Mouse (Mus musculus) kidney, adult 2 months (tissue): Measurements from ENCODE around the gene Naxd.

Source experiments
- CTCF ChIP-seq: fragments of 200-500 bp; conservative IDR thresholded peaks from 2 replicates; pipeline ENCODE4 v1.5.1; 2011; ENCODE audit warnings: low read depth, mild to moderate bottlenecking, control low read depth, low read length, moderate library complexity, mixed read lengths; ENCODE audit not compliant: insufficient read depth, insufficient read length
- POLR2A ChIP-seq: fragments of 200-500 bp; IDR thresholded peaks from one replicate; pipeline ENCODE4 v1.6.1; 2011; ENCODE audit warnings: low read depth, low read length, control low read depth

DNA sequence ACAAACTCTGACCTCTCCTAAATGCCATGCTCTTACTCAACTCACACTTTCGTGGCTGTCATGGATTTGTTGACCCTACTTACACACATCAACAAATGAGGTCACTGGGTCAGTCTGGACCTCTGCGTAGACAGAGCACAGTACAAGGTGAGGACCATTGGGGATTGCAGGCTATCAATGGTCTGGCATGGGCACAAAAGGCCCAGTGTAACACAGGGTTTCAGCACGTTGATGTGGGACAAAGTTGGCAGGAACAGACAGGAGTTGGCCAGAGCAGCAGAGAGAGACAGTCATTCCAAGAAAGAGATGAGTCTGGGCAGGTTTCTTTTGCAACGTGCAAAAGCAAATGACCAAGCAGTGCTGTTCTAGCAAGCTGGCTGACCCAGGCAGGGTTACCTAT lies 33.5 kb downstream of the Naxd start:
- no peak for TF ChIP-seq CTCF
- TF ChIP-seq POLR2A, result no peak
